Mouse (Mus musculus): ENCODE data around the gene Tstd1.

Gene Tstd1

DNA sequence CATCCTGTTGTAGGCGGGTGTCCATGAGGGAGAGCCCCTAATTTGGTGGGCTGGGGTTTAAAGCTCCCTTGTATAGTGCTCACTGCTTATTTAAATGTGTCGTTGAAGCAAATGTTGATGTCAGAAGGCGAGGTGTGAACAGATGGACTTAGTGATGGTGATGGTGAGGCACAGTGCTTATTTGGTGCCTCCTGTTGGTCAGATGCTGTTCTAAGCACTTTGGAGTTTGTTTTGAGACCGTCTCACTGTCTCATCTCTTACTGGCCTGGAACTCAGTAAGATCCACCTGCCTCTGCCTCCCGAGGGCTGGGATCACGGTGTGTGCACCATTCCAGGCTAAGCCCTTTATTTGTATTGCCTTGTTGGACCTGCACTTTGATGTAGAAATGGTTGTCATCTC, 36.3 kb downstream of the Tstd1 start:
- DNase-seq (ENCODE audit: low spot score), result no peak

GRCm38 (mm10) chr1:171457568-171457967, 38.9 kb downstream of the Tstd1 start:
- DNase-seq (ENCODE audit: low spot score), result no peak

GRCm38 (mm10) chr1:171459791-171460190, 41.1 kb downstream of the Tstd1 start:
- no peak for DNase-seq (ENCODE audit: low spot score)

DNA sequence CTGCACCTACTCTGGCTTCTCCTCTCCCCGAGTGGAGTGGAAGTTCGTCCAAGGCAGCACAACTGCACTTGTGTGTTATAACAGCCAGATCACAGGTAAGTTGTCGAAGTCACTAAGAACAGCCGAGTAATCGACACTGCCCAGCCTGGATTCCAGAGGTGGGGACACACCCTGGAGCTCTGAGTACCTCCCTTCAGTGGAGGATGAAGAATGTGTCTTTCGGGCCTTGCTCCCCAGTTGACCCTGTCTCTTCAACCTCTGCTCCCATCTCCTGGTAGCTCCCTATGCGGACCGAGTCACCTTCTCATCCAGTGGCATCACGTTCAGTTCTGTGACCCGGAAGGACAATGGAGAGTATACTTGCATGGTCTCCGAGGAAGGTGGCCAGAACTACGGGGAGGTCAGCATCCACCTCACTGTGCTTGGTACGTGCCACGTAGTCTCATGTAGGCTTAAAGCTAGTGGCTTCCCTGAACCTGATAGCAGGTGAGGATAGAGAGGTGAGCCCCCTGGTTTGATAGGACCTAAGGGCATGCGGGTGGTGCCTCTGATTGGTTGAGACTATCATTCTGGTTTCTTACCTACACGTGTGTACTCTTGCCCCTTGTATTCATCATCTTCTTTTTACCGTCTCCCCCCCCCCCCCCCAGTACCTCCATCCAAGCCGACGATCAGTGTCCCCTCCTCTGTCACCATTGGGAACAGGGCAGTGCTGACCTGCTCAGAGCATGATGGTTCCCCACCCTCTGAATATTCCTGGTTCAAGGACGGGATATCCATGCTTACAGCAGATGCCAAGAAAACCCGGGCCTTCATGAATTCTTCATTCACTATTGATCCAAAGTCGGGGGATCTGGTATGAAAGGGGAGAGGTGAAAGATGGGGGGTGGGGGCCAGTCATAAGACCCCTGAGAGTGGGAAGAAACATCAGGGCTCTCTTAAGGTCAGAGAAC, 42.2 kb downstream of the Tstd1 start:
- DNase-seq (ENCODE audit: low spot score), result no peak

DNA sequence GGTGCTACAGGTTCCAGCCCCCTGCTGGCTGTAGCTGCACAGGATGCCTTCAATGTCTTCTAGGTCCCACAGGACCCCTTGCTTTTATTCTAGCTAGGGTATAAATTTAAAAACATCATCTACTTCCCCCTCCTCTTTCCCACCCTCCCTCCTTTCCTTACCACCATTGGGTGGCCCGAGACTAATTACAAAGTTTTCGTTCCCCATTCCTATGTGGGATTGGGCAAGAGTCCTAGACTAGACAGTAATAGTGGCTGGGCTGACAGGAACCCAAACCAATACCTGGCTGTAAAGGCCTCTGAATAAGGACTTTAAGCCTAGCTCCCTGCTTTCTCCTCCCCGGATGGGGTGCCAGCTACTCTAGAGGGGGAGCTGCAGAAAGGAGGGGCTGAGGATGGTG, 44.5 kb downstream of the Tstd1 start:
- DNase-seq (ENCODE audit: low spot score), result no peak

GRCm38 (mm10) chr1:171465749-171466412, 47.2 kb downstream of the Tstd1 start:
- no peak for DNase-seq (ENCODE audit: low spot score)

DNA sequence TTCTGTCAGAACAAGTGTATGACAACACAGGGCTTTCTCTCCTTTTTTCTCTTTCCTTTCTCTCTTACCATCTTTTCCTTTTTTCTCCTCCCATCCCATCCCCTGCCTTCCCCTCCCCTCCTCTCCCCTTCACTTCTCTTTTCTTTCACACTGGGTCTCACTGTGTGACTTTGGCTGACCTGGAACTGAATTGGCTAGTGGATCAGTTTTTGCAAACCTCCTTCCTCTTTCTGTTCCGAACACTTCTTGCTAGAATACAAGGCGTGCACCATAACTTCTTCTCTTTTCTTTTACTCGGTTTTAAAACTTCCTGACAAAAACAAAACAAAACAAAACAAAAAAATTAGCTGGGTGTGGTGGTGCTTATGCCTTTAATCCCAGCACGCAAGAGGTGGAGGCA, 47.9 kb downstream of the Tstd1 start:
- no peak for DNase-seq (ENCODE audit: low spot score)

DNA sequence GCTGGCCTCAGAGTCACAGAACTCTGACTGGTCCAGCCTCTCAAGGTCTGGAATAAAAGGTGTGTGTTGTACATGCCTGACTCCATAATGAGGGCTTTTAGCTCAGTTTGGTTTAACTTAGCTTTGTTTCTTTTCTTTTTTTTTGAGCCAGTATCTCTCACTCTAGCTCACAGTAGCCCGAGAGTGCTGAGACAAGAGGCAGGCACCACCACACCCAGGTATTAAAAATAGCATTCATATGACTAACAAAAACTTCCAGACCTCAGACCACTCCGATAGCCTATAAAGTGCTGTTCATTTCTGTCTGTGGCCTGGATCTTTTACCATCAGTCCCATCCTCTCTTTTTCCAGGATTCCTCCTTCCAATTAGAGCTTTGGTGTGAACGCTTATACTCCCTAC, 51.0 kb downstream of the Tstd1 start:
- no peak for DNase-seq (ENCODE audit: low spot score)

All from embryo, embryonic 10 days (tissue).